Mouse (Mus musculus) induced T-regulatory cell, adult 2 months (primary cell): ENCODE measurements around the gene Sec63.

ENCODE experiments used
- DNase-seq: peaks from one replicate; pipeline ENCODE4 v3.0.0-alpha.2; 2012; ENCODE audit warnings: low read depth

The Sec63 gene

GRCm38 (mm10) chr10:42760999-42761900 is at the start of gene Sec63:
Gene Sec63, plus strand, starts transcription at chr10:42761496.
- DNase-seq, result peak; percentile 96

GRCm38 (mm10) chr10:42714676-42715075 is 46.6 kb upstream of the Sec63 start:
- DNase-seq, result no peak

DNA sequence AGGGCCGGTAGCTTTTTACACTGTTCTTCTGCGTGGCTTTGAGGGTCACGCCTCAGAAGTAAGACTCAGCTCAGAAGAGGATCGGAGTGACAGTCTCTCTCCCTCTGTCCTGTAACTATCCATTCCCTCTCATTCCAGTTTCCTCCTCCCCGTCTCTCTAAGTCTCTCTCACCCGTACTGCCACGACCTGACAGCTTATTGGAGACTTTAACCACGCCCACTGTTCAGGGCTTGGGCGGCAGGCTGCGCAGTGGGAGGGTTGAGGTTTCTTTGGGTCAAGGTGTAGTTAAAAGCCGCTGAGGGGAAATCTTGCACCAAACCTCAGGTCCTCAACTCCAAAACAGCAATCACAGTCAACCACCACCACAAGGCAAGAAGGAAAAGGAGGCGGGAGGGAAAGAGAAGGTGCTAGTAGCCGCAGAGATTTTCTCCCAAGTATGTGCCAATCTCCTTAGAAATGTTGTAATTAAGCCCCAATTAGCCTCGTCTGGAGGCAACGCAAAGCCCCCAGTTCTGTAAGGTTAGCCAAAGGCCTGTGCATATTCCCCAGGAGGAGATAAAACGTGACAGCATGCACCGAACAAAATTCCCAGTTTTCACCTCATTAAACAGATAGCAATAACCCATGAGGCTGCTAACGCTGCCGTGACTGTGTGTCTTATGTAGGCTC is 45.8 kb upstream of the Sec63 start:
- DNase-seq, result no peak

GRCm38 (mm10) chr10:42722116-42722515 is 39.2 kb upstream of the Sec63 start:
- DNase-seq, result no peak

DNA sequence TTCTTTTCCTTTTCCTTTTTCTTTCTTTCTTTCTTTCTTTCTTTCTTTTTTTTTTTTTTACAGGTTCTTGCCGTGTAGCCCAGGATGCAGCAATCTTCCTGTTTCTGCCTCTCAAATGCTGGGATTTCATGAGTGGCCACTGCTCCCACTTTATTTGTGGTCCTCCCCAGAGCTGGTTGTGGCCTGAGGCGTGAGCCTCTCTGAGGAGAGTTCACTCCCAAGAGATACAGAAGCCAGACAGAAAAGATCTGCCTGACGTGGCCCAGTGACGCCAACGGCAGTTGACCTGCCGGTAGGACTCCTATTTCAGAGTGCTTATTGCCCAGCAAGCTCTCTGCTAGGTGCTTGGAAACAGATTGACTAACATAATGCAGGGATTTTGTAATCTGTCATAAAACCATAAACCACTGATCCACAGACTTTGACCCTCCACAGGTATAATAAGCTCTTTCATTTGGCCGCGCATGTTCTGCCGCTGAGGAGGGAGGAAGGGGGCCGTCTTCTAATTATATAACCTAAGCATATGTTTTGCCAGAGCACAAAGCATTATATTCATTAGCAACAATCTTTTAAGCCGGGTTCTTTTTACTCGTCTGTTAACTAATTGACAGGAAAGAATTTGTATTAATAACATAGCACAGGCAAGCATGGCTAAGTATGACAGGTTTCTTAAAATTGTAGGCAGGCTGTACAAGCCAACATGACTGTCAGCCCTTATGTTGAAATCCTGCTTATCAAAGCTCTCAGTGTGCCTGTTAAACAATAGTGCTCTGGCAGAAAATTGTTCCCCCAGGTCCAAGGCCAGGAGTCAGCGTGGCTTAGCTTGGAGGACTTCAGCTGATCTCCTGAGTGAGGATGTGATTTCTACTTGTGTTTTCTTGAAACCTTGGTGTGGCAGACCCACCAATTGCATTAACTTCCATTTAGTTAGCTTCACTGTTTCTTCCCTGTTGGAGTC is 37.7 kb upstream of the Sec63 start:
- DNase-seq, result no peak

- no peak for DNase-seq
These were observed 31.7 kb upstream of the Sec63 start for GRCm38 (mm10) chr10:42729607-42730006.

GRCm38 (mm10) chr10:42734546-42735060 is 26.7 kb upstream of the Sec63 start:
- peak; percentile 49 for DNase-seq

- no peak for DNase-seq
These were observed 9.5 kb upstream of the Sec63 start for GRCm38 (mm10) chr10:42751813-42752212.

DNA sequence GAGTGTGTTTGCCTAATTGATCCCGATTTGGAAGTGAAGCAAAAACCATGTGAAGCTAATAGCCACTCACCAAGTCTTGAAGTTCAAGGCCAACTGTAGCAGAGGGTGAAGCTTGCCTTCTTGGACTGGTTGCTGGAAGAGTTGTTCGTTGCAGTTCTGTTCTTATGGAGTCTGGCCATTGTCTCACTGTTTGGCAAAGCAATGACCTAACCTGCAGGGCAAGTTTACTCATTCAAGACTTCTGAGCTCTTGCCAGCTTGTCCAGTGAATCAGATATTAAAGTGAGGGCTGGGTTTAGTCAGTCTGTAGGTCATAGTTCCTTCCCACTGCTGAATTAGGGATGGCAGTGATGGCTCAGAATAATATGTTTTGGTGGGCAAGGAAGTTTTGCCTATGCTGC is 7.0 kb upstream of the Sec63 start:
- DNase-seq, result no peak

- peak; percentile 30 for DNase-seq
These were observed 1.6 kb upstream of the Sec63 start for GRCm38 (mm10) chr10:42759741-42760140.

DNA sequence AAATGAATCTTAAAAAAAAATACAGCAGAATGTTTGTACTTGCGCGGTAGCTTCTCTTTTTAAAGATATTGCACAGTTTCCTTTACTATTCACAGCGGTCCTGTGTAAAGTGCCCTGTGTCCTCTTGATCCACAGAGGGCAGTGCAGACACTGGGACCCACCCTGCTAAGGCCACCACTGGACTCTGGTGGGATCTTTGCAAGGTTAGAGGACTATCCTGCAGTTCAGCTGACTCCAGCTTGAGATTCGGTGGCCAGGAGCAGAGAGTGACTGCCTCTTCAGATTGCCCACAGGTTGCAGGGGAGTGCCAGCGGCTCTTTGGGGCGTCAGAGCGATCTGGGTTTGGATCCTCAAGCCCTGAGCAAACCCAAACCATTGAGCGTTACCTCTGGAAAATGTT is 967 bp upstream of the Sec63 start:
- DNase-seq, result peak; percentile 41

DNA sequence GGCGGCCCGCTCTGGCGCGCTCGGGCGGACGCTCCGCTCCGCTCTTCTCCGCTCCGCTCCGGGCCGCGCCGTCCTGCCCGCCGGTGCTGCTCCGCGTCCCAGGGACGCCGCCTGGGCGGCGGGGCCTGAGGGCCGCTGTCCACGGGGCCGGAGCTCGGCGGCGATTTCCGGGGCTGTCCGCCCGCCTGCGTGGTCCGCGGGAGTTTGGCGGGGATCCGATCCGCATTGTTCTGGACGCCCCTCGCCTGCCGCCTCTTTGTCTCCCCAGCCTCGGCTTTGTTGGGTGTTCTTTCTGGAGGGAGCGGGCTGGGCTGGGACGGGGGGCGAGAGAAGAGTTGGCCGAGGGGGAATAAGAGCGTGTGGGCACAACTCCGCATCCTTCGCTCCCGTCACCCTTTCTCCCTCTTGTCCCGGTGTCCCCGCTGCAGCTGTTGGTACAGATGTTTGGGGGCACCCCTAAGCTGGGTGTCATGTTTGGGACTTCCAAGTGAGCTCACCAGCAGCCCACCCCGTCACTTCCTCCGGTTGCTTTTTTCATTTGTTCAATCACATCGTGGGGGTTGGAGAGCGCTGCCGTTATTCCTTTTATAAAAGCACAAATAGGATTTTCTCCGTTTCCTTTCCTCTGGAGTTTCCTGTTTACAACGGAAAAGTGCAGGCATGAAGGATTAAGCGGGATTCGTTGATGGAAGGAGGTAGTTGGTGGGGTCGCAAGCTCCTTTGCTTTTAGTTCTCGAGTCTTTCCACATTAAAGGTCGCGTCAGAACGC is 789 bp downstream of the Sec63 start:
- DNase-seq, result peak; percentile 81

DNA sequence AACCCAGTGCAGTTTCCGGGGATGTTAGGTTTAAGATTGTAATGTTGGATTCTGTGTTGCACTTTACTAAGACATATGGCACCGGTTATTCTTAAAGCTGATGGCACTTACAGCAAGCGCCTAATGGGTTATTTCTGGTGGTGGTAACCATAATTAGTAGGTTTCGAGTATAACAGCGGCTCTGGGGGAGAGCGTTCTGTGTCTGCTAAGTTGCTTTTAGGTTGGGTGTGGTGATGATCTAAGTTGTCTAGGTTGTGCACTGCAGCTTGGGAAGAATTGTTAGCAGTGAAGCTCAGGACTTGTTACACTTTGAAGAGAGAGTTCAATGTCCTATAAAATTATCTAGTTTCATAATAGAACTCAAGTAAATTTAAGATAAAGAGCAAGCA is 1.4 kb downstream of the Sec63 start:
- no peak for DNase-seq

- peak; percentile 22 for DNase-seq
These were observed 1.9 kb downstream of the Sec63 start for GRCm38 (mm10) chr10:42763246-42763645.

DNA sequence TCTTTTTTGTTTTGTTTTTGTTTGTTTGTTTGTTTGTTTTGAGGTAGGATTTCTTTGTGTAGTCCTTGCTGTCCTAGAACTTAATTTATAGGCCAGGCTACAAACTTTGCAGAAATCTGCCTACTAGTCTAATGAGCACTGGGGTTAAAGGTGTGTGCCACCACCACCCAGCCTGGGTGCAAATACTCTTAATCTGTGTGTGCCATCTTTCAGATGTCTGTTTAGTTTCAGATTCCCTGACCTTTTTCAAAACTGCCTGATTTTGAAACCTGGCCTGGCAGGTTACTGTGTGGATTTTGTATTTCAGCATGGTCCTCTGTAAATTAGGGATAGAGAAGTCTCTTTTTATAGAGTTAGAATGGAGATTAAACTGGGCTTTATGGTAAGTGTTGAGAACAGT is 4.0 kb downstream of the Sec63 start:
- DNase-seq, result peak; percentile 46

GRCm38 (mm10) chr10:42775450-42775849 is 14.2 kb downstream of the Sec63 start:
- DNase-seq, result no peak

- no peak for DNase-seq
These were observed 19.5 kb downstream of the Sec63 start for GRCm38 (mm10) chr10:42780753-42781152.

DNA sequence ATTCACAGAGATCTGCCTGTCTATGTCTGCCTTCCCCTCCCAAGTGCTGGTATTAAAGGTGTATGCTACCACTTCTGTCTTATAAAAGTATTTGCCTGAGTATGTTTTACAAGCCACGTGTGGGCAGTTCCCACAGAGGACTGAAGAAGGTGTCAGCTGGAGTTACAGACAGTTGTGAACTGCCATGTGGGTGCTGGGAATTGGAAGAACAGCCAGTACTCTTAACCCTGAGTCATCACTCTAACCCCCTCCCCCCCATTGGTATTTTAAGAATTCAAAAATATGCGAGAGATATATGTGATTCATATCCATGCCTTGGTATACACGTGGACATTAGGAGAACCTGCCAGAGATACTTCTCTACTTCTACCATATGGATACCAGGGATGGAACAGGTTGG is 20.4 kb downstream of the Sec63 start:
- no peak for DNase-seq

DNA sequence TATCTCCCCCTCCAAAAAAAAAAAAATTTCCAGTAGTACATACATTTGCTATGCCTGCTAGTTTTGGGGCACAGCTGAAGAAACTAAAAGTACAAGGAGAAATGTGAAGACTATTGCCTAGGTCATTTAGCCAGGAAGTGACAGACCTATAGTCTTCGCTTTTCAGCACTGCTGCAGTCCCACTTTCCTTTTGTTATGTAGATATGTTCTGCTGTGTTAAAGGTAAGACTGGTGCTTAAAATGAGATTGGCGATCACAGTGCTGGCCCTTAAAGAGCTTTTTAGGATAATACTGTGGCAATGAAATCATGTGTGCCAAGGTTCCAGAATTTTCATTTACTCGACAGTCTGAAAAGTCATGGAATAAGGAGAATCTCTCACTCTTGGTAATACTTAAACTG is 39.6 kb downstream of the Sec63 start:
- no peak for DNase-seq

GRCm38 (mm10) chr10:42825923-42826322 is 64.6 kb downstream of the Sec63 start:
- no peak for DNase-seq

GRCm38 (mm10) chr10:42827155-42827554 is 65.9 kb downstream of the Sec63 start:
- no peak for DNase-seq
